ENCODE assay signal across 8 mouse cellular contexts in genomic region chr1:72872521-72872920, GRCm38 (mm10). TPM values are rescaled to one million over a fixed set of nuclear protein-coding genes. Genes with fewer than 3 reads are reported as not detected.
DNase-seq lines count a peak whose midpoint lies in the region; ATAC-seq and TF ChIP-seq lines count a peak whose summit lies in the region.

No protein-coding gene starts in this region.

- peak; percentile 79 for ATAC-seq in forebrain, embryonic 11.5 days (replicated peaks; ENCODE audit: low FRiP score)
- peak; percentile 41 for ATAC-seq in heart, postnatal 0 days (ENCODE audit: insufficient read depth, low read depth)
- ATAC-seq in lung, embryonic 14.5 days (ENCODE audit: insufficient read depth): peak; percentile 50

- no peak for TF ChIP-seq CTCF in E14TG2a.4 (conservative IDR thresholded peaks at IDR 0.05; ENCODE audit: low read length)
- no peak for TF ChIP-seq CTCF in heart, postnatal 0 days (IDR thresholded peaks at IDR 0.05; ENCODE audit: low read depth)
- no peak for TF ChIP-seq CTCF in lung, embryonic 14.5 days (IDR thresholded peaks at IDR 0.05; ENCODE audit: low read depth)

- peaks cover 81% of the 10 kb centered on the region for H3K27me3 ChIP-seq in E14TG2a.4 (ENCODE audit: insufficient read depth, low read length)
- H3K27me3 ChIP-seq in forebrain, embryonic 11.5 days (ENCODE audit: control insufficient read depth, insufficient read depth, low read length): peaks cover 3% of the 10 kb centered on the region; the same call in 1 of the 2 replicates
- H3K27me3 ChIP-seq in heart, postnatal 0 days (ENCODE audit: control insufficient read depth, insufficient read depth, low read length): peaks cover 4% of the 10 kb centered on the region; the same call in 1 of the 2 replicates
- peaks cover 14% of the 10 kb centered on the region for H3K27me3 ChIP-seq in lung, embryonic 14.5 days (ENCODE audit: insufficient read depth, low read length)

- 2% methylated on average over 8 of the region's 8 CpGs for WGBS in forebrain, embryonic 11.5 days
- 0% methylated on average over 8 of the region's 8 CpGs for WGBS in heart, postnatal 0 days
- WGBS in lung, embryonic 14.5 days: under 1% methylated on average over 8 of the region's 8 CpGs

- H3K27ac ChIP-seq in forebrain, embryonic 11.5 days (ENCODE audit: low read depth, low read length): peak overlapping the region; percentile 80; the same call in 1 of the 2 replicates
- H3K27ac ChIP-seq in heart, postnatal 0 days (ENCODE audit: low read depth): no peak overlapping the region
- H3K27ac ChIP-seq in lung, embryonic 14.5 days (ENCODE audit: low read depth): peak overlapping the region; percentile 93; the same call in 1 of the 2 replicates

- H3K9me3 ChIP-seq in E14TG2a.4 (ENCODE audit: low read length): no peaks in the 10 kb centered on the region
- no peaks in the 10 kb centered on the region for H3K9me3 ChIP-seq in forebrain, embryonic 11.5 days (ENCODE audit: control insufficient read depth, low read length)
- no peaks in the 10 kb centered on the region for H3K9me3 ChIP-seq in heart, postnatal 0 days (replicated peaks; ENCODE audit: control insufficient read depth, low read length)
- H3K9me3 ChIP-seq in lung, embryonic 14.5 days (ENCODE audit: low read depth, low read length): no peaks in the 10 kb centered on the region

- peaks cover 60% of the 10 kb centered on the region for H3K4me1 ChIP-seq in E14TG2a.4 (replicated peaks; ENCODE audit: low read depth, low read length)
- peaks cover 6% of the 10 kb centered on the region; the same call in 1 of the 2 replicates for H3K4me1 ChIP-seq in forebrain, embryonic 11.5 days (replicated peaks; ENCODE audit: control insufficient read depth, insufficient read depth, low read length)
- H3K4me1 ChIP-seq in heart, postnatal 0 days (ENCODE audit: control insufficient read depth, insufficient read depth): peaks cover 35% of the 10 kb centered on the region
- no peaks in the 10 kb centered on the region; the same call in 1 of the 2 replicates for H3K4me1 ChIP-seq in lung, embryonic 14.5 days (ENCODE audit: insufficient read depth)

- H3K36me3 ChIP-seq in E14TG2a.4 (ENCODE audit: insufficient read depth, low read length): no peaks in the 10 kb centered on the region
- H3K36me3 ChIP-seq in forebrain, embryonic 11.5 days (ENCODE audit: control insufficient read depth, insufficient read depth, low read length): no peaks in the 10 kb centered on the region
- H3K36me3 ChIP-seq in heart, postnatal 0 days (replicated peaks; ENCODE audit: control insufficient read depth, insufficient read depth, low read length): no peaks in the 10 kb centered on the region
- peaks cover 1% of the 10 kb centered on the region; the same call in 1 of the 2 replicates for H3K36me3 ChIP-seq in lung, embryonic 14.5 days (ENCODE audit: insufficient read depth)

- peak overlapping the region; percentile 81 for H3K4me3 ChIP-seq in E14TG2a.4 (replicated peaks; ENCODE audit: low read length)
- H3K4me3 ChIP-seq in forebrain, embryonic 11.5 days (ENCODE audit: low read depth, low read length): peak overlapping the region; percentile 64
- H3K4me3 ChIP-seq in heart, postnatal 0 days (ENCODE audit: low read depth, low read length): peak overlapping the region; percentile 57
- H3K4me3 ChIP-seq in lung, embryonic 14.5 days (ENCODE audit: low read depth, low read length): peak overlapping the region; percentile 59

- peak overlapping the region; percentile 75 for H3K4me2 ChIP-seq in forebrain, embryonic 11.5 days (ENCODE audit: low read depth, low read length, severe bottlenecking)
- peak overlapping the region; percentile 88 for H3K4me2 ChIP-seq in heart, postnatal 0 days (ENCODE audit: low read depth, low read length)
- H3K4me2 ChIP-seq in lung, embryonic 14.5 days: peak overlapping the region; percentile 87

- peak overlapping the region; percentile 75; the same call in 1 of the 2 replicates for H3K9ac ChIP-seq in forebrain, embryonic 11.5 days (ENCODE audit: low read length)
- H3K9ac ChIP-seq in heart, postnatal 0 days (replicated peaks; ENCODE audit: low read depth, low read length): no peak overlapping the region
- H3K9ac ChIP-seq in lung, embryonic 14.5 days: peak overlapping the region; percentile 74; the same call in 1 of the 2 replicates

- DNase-seq in adrenal gland, postnatal 36 days: peak; percentile 38 to 78
- peak; percentile 95 for DNase-seq in forebrain, embryonic 11.5 days (ENCODE audit: low spot score)
- DNase-seq in heart, postnatal 0 days (ENCODE audit: low spot score): peak; percentile 82
- peak; percentile 92 to 93 for DNase-seq in kidney, postnatal 25 days
- DNase-seq in lung, embryonic 14.5 days: peak; percentile 83
- peak; percentile 92 for DNase-seq in retina, postnatal 1 day
- no peak for DNase-seq in spleen, postnatal 14 days (ENCODE audit: low spot score in 2 of 2)

- TF ChIP-seq EP300 in heart, postnatal 0 days (IDR thresholded peaks at IDR 0.05; ENCODE audit: low read depth): no peak

RNA-seq across cellular contexts. Expression of gene Igfbp5, which starts 2.2 kb away (rescaled TPM):
- total RNA-seq in adrenal gland, postnatal 36 days (2021): 100 to 1,000 TPM in 1 of 2 experiments, 10 to 100 TPM in 1; 56.7 to 109 TPM
- 35.7 and 37.4 TPM in 2 replicates for polyA plus RNA-seq in forebrain, embryonic 11.5 days (2014; fragmentation: Nextera tagmentation; extraction: Ambion mirVana)
- total RNA-seq in heart, postnatal 0 days (2014; rRNA removed; ENCODE audit: low replicate concordance): 147 and 170 TPM in 2 replicates
- 50.8 and 55.4 TPM in 2 replicates for polyA plus RNA-seq in heart, postnatal 0 days (2015; fragmentation: Nextera tagmentation; extraction: Ambion mirVana)
- polyA plus RNA-seq in lung, embryonic 14.5 days (2014; fragmentation: Nextera tagmentation; extraction: Ambion mirVana): 48.5 and 51.8 TPM in 2 replicates

RNA-seq across cellular contexts. Expression of gene Igfbp2, which starts 48.2 kb away (rescaled TPM):
- total RNA-seq in adrenal gland, postnatal 36 days (2021): 1 to 10 TPM; 1.8 to 2.0 TPM
- 708 and 809 TPM in 2 replicates for polyA plus RNA-seq in forebrain, embryonic 11.5 days (2014; fragmentation: Nextera tagmentation; extraction: Ambion mirVana)
- total RNA-seq in heart, postnatal 0 days (2014; rRNA removed; ENCODE audit: low replicate concordance): 24.1 and 140 TPM in 2 replicates
- polyA plus RNA-seq in heart, postnatal 0 days (2015; fragmentation: Nextera tagmentation; extraction: Ambion mirVana): 10.2 and 12.7 TPM in 2 replicates
- 321 and 352 TPM in 2 replicates for polyA plus RNA-seq in lung, embryonic 14.5 days (2014; fragmentation: Nextera tagmentation; extraction: Ambion mirVana)

Comparison
In these comparisons a context has a peak if more than half of its experiments do, and no peak if none do; other contexts are left out.
1. DNase-seq: peak in adrenal gland, postnatal 36 days (2 of 2), forebrain, embryonic 11.5 days (single experiment), heart, postnatal 0 days (single experiment), kidney, postnatal 25 days (2 of 2), lung, embryonic 14.5 days (single experiment) and retina, postnatal 1 day (single experiment); none in spleen, postnatal 14 days (0 of 2).
2. RNA of gene Igfbp2, which starts 48.2 kb away (polyA plus RNA-seq): 708 to 809 TPM in forebrain, embryonic 11.5 days and 321 to 352 TPM in lung, embryonic 14.5 days; 10.2 to 12.7 TPM in heart, postnatal 0 days; every median in the first group is over 10 times any median in the second.
3. Peak in every context shown above with its lines, with median percentiles within 50 percentile points of each other: H3K4me3 ChIP-seq, ATAC-seq and H3K4me2 ChIP-seq.